Mouse (Mus musculus): Measurements from ENCODE around the gene Nrde2. TPM values are rescaled to one million over a fixed set of nuclear protein-coding genes. Genes with fewer than 3 reads are reported as not detected.
"Not testable (repeated sequence)": the region's sequence is repeated elsewhere in the genome, so short reads cannot be mapped to it uniquely, and the experiment has no call there.

The Nrde2 gene
- 11.1 and 19.6 TPM in 2 replicates for total RNA-seq (2014; fragmentation: Nextera tagmentation)
- total RNA-seq (2017): 26.8 and 34.4 TPM in 2 replicates

GRCm38 (mm10) chr12:100159261-100159975 lies at the start of gene Nrde2:
TSS of gene Nrde2 (minus strand) at chr12:100159653.
- peak; percentile 100 for ATAC-seq (replicated peaks; ENCODE audit: poor library complexity, severe bottlenecking)

GRCm38 (mm10) chr12:100206926-100207325 lies 47.5 kb upstream of the Nrde2 start:
- ATAC-seq (replicated peaks; ENCODE audit: poor library complexity, severe bottlenecking): no peak

DNA sequence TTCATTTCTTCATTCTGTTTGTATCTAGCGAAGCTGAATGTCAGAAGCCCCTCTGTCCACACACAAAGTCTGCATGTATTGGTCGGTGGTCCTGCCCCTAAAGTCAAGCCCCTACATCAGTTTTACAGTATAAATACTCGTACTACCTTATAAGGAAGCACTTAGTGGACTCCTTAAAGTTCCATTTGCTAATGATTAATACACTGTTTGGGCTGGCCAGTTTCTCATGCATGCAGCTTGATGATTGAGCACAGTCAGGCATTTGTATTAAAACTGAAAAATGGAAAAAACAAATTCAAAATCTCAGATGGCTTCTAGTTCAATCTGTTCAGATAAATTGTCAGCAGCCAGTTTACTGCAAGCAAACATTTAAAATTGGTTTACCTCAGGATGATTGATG lies 47.1 kb upstream of the Nrde2 start:
- ATAC-seq (replicated peaks; ENCODE audit: poor library complexity, severe bottlenecking): no peak

DNA sequence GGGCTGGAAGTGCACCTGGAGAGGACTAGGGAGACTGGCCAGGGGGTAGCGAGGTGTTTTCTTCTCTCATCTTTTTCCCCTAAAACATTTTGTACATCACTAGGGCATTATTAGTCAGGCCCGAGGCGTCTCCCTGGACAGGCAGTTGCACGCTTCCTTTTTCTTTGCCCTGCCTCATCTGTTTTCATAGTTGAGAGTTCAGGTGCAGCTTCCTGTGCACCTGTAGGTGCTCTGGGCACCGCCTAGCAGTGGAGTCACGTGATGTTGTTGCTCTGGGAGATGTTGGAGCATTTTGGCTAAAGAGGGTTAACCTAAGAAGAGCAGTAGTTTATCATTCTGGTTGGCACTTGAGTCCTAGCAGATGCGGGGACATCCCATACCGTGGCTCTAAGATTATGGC lies 45.7 kb upstream of the Nrde2 start:
- ATAC-seq (replicated peaks; ENCODE audit: poor library complexity, severe bottlenecking): no peak

GRCm38 (mm10) chr12:100203759-100204158 lies 44.3 kb upstream of the Nrde2 start:
- ATAC-seq (replicated peaks; ENCODE audit: poor library complexity, severe bottlenecking): no peak

DNA sequence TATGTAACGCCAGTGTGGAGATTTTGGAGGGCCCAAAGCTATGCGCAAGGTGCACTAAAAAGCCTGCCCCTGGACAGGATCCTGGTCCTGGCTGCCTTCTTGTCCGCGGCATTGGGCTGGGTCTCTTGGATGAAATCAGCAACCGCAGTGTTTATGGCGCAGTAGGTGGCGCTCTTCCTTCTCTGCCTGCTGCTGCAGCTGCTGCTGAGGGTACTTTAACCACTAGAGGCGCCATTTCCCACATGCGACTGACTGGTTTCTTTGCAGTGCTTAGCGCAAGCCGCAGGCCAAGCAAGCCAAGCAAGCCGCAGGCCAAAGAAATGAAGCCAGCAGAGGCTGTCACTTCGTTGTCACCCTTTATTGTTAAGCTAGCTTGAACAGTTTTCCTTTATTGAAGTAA lies 42.4 kb upstream of the Nrde2 start:
- ATAC-seq (replicated peaks; ENCODE audit: poor library complexity, severe bottlenecking): peak; percentile 65

GRCm38 (mm10) chr12:100201363-100201711 lies 41.9 kb upstream of the Nrde2 start:
- ATAC-seq (replicated peaks; ENCODE audit: poor library complexity, severe bottlenecking): no peak

GRCm38 (mm10) chr12:100200645-100201362 lies 41.4 kb upstream of the Nrde2 start:
- peak; percentile 36 for ATAC-seq (replicated peaks; ENCODE audit: poor library complexity, severe bottlenecking)

GRCm38 (mm10) chr12:100199891-100200644 lies 40.6 kb upstream of the Nrde2 start:
- ATAC-seq (replicated peaks; ENCODE audit: poor library complexity, severe bottlenecking): peak; percentile 21

GRCm38 (mm10) chr12:100198967-100199660 lies 39.7 kb upstream of the Nrde2 start, which contains the start of gene Calm1:
TSS of gene Calm1 (plus strand) at chr12:100199435.
- peak; percentile 69 for ATAC-seq (replicated peaks; ENCODE audit: poor library complexity, severe bottlenecking)

GRCm38 (mm10) chr12:100196786-100197185 lies 37.3 kb upstream of the Nrde2 start:
- ATAC-seq (replicated peaks; ENCODE audit: poor library complexity, severe bottlenecking): no peak

DNA sequence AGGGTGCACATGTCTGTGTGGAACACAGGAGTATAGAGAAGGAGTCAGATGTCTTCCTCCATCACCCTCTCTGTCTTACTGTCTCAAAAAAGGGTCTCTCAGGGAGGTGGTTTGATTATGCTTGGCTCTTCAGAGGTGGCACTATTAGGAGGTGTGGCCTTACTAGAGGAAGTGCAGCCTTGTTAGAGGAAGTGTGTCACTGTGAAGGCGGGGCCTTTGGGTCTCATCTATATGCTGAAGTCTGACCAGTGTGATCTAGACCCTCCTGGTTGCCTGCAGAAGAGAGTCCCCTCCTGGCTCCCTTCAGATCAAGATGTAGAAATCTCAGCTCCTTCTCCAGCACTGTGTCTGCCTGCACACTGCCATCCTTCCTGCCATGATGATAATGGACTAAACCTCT lies 34.7 kb upstream of the Nrde2 start:
- ATAC-seq (replicated peaks; ENCODE audit: poor library complexity, severe bottlenecking): peak; percentile 87

DNA sequence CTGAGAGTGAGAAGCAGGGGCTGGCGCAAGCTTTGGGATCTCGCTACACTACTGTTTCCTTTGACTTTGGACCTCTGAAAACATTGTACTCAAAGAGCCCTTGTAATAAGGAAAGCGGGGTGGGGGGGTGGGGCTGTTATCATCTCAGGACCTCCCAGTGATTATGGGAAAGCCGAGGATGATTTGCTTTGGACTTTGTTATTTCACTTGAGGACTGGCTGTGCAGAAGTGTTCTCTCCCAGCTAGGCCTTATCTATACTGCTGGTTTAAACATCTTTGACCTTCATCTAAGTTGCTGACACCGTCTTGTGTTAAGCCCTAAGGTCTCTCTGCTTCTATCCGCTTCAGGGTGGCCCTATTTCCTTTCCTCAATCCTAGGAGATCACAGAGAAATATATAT lies 31.3 kb upstream of the Nrde2 start:
- no peak for ATAC-seq (replicated peaks; ENCODE audit: poor library complexity, severe bottlenecking)

DNA sequence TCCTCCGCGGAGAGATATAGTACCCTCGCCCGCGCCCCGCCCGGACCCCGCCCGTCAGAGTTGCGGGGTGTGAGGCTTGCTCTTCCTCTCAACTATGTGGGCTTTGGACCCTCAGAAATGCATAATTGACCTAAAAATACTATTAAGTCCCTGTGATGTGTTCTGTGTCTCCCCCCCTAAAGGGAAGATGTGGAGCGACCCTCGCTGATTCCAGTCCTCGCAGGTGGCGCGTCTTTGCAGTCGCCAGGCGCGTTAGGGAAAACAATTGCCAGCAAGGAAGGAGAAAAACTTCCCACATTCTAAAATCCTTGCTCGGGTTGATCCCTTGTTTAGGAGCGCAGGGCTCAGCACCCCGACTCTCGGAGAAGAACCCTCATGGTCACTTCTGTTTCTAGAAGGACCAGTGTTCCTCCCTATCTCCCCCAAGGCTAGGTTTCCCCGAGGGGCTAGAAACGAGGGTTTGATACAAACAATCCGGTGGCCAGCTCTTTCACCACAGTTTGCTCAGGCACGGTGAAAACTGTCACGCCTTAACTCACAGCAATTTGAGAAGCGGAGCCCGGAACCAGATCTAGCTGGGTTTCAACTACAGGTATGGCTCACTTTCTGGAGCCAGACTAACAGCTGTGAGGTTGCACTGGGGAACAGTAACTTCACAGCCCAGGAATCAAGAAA lies 28.4 kb upstream of the Nrde2 start:
- ATAC-seq (replicated peaks; ENCODE audit: poor library complexity, severe bottlenecking): no peak

- peak; percentile 92 for ATAC-seq (replicated peaks; ENCODE audit: poor library complexity, severe bottlenecking)
These were observed 27.7 kb upstream of the Nrde2 start for GRCm38 (mm10) chr12:100187013-100187755.

DNA sequence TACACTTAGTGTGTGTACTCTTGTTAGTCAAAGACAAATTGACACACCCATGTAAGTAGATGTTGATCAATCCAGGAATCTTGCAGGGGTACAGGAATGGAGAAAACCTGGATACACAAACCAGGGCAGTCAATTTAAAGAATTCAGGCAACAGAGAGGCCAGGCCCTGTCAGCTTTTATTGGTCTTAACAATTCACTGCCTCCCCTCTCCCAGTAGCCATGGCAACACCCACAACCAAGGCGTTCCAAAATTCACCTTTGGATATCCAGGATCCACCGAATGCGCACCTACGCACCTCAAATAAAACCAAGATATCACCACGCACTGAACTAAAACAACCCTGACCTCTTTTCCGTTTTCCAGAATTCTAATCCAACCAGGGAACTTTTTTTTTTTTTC lies 26.9 kb upstream of the Nrde2 start:
- no peak for ATAC-seq (replicated peaks; ENCODE audit: poor library complexity, severe bottlenecking)

DNA sequence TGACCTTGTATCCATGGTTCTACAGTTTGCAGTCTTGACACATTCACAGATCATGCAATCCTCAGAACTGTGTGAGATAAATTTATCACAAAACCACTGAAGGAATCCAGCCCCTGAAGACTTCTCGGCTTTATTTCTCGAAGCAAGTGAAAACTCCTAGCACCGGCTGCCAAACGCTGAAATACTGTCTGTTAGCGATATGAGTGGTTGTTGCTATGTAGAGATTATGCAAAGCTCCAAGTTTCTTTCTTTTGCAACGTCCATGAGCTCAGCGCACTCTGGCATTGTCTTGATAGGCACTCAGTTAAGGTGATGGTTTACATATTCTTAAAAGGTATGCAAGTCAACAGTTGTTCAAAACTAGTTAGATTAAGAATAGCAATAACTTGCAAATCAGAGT lies 26.4 kb upstream of the Nrde2 start:
- ATAC-seq (replicated peaks; ENCODE audit: poor library complexity, severe bottlenecking): 0 out of 2 replicates have a peak, but pooled peaks have one; percentile 6

DNA sequence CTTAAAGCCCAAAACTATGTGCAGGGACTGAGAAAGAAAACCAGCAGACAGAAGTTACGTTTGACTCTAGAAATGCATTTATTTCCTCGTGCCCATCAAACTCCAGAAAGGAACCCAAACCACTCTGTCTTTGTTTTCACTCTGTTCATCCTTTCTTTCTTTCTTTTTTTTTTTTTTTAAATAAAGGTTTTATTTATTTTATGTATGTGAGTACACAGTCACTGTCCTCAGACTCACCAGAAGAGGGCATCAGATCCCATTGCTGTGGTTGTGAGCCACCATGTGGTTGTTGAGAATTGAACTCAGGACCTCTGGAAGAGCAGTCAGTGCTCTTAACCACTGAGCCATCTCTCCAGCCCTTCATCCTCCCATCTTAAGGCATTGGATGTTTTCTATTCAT lies 25.5 kb upstream of the Nrde2 start:
- ATAC-seq (replicated peaks; ENCODE audit: poor library complexity, severe bottlenecking): not testable (repeated sequence)

DNA sequence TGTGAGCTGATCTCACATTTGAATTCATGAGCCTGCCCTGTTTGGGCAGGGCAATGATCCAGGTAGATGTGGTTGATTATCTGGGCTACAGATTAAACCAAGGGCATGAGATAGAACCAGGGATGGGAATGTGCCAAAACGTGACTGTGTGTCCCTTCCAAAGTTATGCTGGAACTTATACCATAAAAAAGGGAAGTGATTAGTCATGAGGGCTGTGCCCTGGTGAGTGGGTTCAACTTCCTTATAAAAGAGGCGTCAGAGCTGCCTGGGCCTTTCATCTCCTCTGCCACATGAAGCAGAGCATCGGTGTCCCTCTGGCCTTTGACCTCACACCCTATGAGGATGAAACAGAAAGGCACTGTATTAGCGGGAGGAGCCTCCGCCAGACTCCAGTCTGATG lies 24.5 kb upstream of the Nrde2 start:
- ATAC-seq (replicated peaks; ENCODE audit: poor library complexity, severe bottlenecking): peak; percentile 71

Measured in granulocyte monocyte progenitor cell, adult 5-6 weeks (primary cell).